25 mouse cellular contexts compared by ENCODE assay signal in genomic region chr6:113373491-113373890, GRCm38 (mm10). TPM values are rescaled to one million over a fixed set of nuclear protein-coding genes. Genes with fewer than 3 reads are reported as not detected.
DNase-seq lines count a peak whose midpoint lies in the region; ATAC-seq and TF ChIP-seq lines count a peak whose summit lies in the region.
"Had no signal": no experiment of that assay in that cellular context is flagged by ENCODE, and none has a peak within 500 bp of the region (broad histone marks: within the 10 kb centered on the region; RNA-seq: fewer than 3 reads in every experiment).

No protein-coding gene starts in this region.

- no peaks in the 10 kb centered on the region for H3K9me3 ChIP-seq in liver, embryonic 13.5 days (replicated peaks)
- H3K9me3 ChIP-seq: forebrain, embryonic 10.5 days; heart, embryonic 12.5 days; hindbrain, embryonic 13.5 days; intestine, embryonic 15.5 days; midbrain, embryonic 10.5 days had no signal

- H3K27me3 ChIP-seq in liver, embryonic 13.5 days, result no peaks in the 10 kb centered on the region
- no peaks in the 10 kb centered on the region for H3K27me3 ChIP-seq in kidney, adult 2 months (replicated peaks; ENCODE audit: control insufficient read depth, insufficient read depth, low read length)
- H3K27me3 ChIP-seq: heart, embryonic 12.5 days; hindbrain, embryonic 13.5 days; intestine, embryonic 15.5 days had no signal

- peak overlapping the region; percentile 51 for H3K4me2 ChIP-seq in liver, embryonic 13.5 days
- H3K4me2 ChIP-seq: heart, embryonic 12.5 days; hindbrain, embryonic 13.5 days; intestine, embryonic 15.5 days had no signal

- TF ChIP-seq POLR2A in kidney, adult 2 months (IDR thresholded peaks at IDR 0.05; ENCODE audit: low read depth, low read length), result no peak

- H3K36me3 ChIP-seq in liver, embryonic 13.5 days, result peaks cover 74% of the 10 kb centered on the region
- no peaks in the 10 kb centered on the region; the same call in none of the 2 replicates for H3K36me3 ChIP-seq in kidney, adult 2 months (ENCODE audit: control insufficient read depth, insufficient read depth, low read length)

- ATAC-seq in liver, embryonic 13.5 days (ENCODE audit: low read depth), result peak; percentile 38
- ATAC-seq: activated CD4-positive, CD25-positive, alpha-beta regulatory T cell, adult 4 months; CD4-positive, CD25-positive, alpha-beta regulatory T cell, adult 4 months; intestine, embryonic 15.5 days had no signal

- TF ChIP-seq CTCF in kidney, adult 2 months (conservative IDR thresholded peaks at IDR 0.05; ENCODE audit: insufficient read depth, insufficient read length, low read depth, low read length), result no peak

- peak overlapping the region; percentile 46 for H3K9ac ChIP-seq in liver, embryonic 13.5 days
- H3K9ac ChIP-seq: heart, embryonic 12.5 days; hindbrain, embryonic 13.5 days; intestine, embryonic 15.5 days had no signal

- H3K4me1 ChIP-seq in liver, embryonic 13.5 days (replicated peaks), result peaks cover 50% of the 10 kb centered on the region
- H3K4me1 ChIP-seq in kidney, adult 2 months (ENCODE audit: control insufficient read depth, insufficient read depth, low read length), result peaks cover 6% of the 10 kb centered on the region; the same call in 1 of the 2 replicates

- DNase-seq in adrenal gland, postnatal 10 days, result peak; percentile 44
- no peak for DNase-seq in adrenal gland, postnatal 25 days
- DNase-seq in ovary, adult 18-20 months (ENCODE audit: low spot score), result peak; percentile 40
- DNase-seq in ovary, postnatal 10 days (ENCODE audit: low spot score), result no peak
- DNase-seq in liver, embryonic 13.5 days, result peak; percentile 65
- DNase-seq in thymus, postnatal 25 days, result peak; percentile 21
- no peak for DNase-seq in retina, postnatal 1 day
- DNase-seq in kidney, adult 2 months, result no peak
- DNase-seq: cerebellum, adult 11 months; cerebellum, postnatal 14 days; embryo, embryonic 11 days; gastrocnemius, adult 2 months; heart, postnatal 14 days; kidney, postnatal 36 days; layer of hippocampus, adult 9-11 months; left cerebral cortex, postnatal 4 days; lung, postnatal 14 days had no signal

- 37% methylated on average over 4 of the region's 4 CpGs for WGBS in liver, embryonic 13.5 days (ENCODE audit: insufficient replicate concordance)
- WGBS in kidney, adult 2 months, result 92% methylated on average over 4 of the region's 4 CpGs

- peak overlapping the region; percentile 83 for H3K27ac ChIP-seq in liver, embryonic 13.5 days
- no peak overlapping the region for H3K27ac ChIP-seq in kidney, adult 2 months (ENCODE audit: insufficient read depth, low read depth, low read length)
- H3K27ac ChIP-seq: forebrain, embryonic 10.5 days; gastrocnemius, adult 2 months; hindbrain, embryonic 13.5 days; intestine, embryonic 15.5 days; left cerebral cortex, adult 2 months; midbrain, embryonic 10.5 days had no signal

- H3K4me3 ChIP-seq in liver, embryonic 13.5 days (replicated peaks), result peak overlapping the region; percentile 16
- H3K4me3 ChIP-seq in kidney, adult 2 months (ENCODE audit: insufficient read depth, low read depth, low read length), result no peak overlapping the region
- H3K4me3 ChIP-seq: forebrain, embryonic 10.5 days; gastrocnemius, adult 2 months; heart, embryonic 12.5 days; hindbrain, embryonic 13.5 days; intestine, embryonic 15.5 days; left cerebral cortex, adult 2 months; midbrain, embryonic 10.5 days had no signal

RNA-seq across cellular contexts. Expression of gene Tada3, which starts 4.2 kb away (rescaled TPM):
- total RNA-seq in adrenal gland, postnatal 10 days (2021), result 10 to 100 TPM; 30.5 to 37.1 TPM
- total RNA-seq in adrenal gland, postnatal 25 days (2021), result 51.4 and 54.5 TPM in 2 replicates
- 22.6 TPM in 2 replicates for polyA plus RNA-seq in liver, embryonic 13.5 days (2015; fragmentation: Nextera tagmentation; extraction: Ambion mirVana)
- polyA plus RNA-seq in kidney, adult 2 months (2012; rRNA removed), result 23.5 and 24.3 TPM in 2 replicates

RNA-seq across cellular contexts. Expression of gene Arpc4, which starts 4.4 kb away (rescaled TPM):
- 100 to 1,000 TPM; 181 to 183 TPM for total RNA-seq in adrenal gland, postnatal 10 days (2021)
- 143 and 191 TPM in 2 replicates for total RNA-seq in adrenal gland, postnatal 25 days (2021)
- polyA plus RNA-seq in liver, embryonic 13.5 days (2015; fragmentation: Nextera tagmentation; extraction: Ambion mirVana), result 262 and 272 TPM in 2 replicates
- 73.8 and 79.1 TPM in 2 replicates for polyA plus RNA-seq in kidney, adult 2 months (2012; rRNA removed)

RNA-seq across cellular contexts. Expression of gene Ttll3, which starts 15.6 kb away (rescaled TPM):
- total RNA-seq in adrenal gland, postnatal 10 days (2021), result 1 to 10 TPM; 1.8 to 4.3 TPM
- total RNA-seq in adrenal gland, postnatal 25 days (2021), result 3.9 and 4.5 TPM in 2 replicates
- 0.62 and 0.85 TPM in 2 replicates for polyA plus RNA-seq in liver, embryonic 13.5 days (2015; fragmentation: Nextera tagmentation; extraction: Ambion mirVana)
- 5.9 and 6.4 TPM in 2 replicates for polyA plus RNA-seq in kidney, adult 2 months (2012; rRNA removed)

RNA-seq across cellular contexts. Expression of gene Camk1, which starts 29.7 kb away (rescaled TPM):
- total RNA-seq in adrenal gland, postnatal 10 days (2021), result 10 to 100 TPM; 47.1 to 50.3 TPM
- total RNA-seq in adrenal gland, postnatal 25 days (2021), result 45.3 and 62.0 TPM in 2 replicates
- 19.9 and 22.6 TPM in 2 replicates for polyA plus RNA-seq in liver, embryonic 13.5 days (2015; fragmentation: Nextera tagmentation; extraction: Ambion mirVana)
- polyA plus RNA-seq in kidney, adult 2 months (2012; rRNA removed), result 57.8 and 63.2 TPM in 2 replicates

RNA-seq across cellular contexts. Expression of gene Rpusd3, which starts 45.6 kb away (rescaled TPM):
- total RNA-seq in adrenal gland, postnatal 10 days (2021), result 10 to 100 TPM; 16.4 to 24.4 TPM
- 7.6 and 8.1 TPM in 2 replicates for total RNA-seq in adrenal gland, postnatal 25 days (2021)
- polyA plus RNA-seq in liver, embryonic 13.5 days (2015; fragmentation: Nextera tagmentation; extraction: Ambion mirVana), result 13.4 and 19.2 TPM in 2 replicates
- polyA plus RNA-seq in kidney, adult 2 months (2012; rRNA removed), result 159 and 197 TPM in 2 replicates

Comparison
In these comparisons a context has a peak if more than half of its experiments do, and no peak if none do; other contexts are left out.
1. DNase-seq: peak in adrenal gland, postnatal 10 days (single experiment), ovary, adult 18-20 months (single experiment), liver, embryonic 13.5 days (single experiment) and thymus, postnatal 25 days (single experiment); none in adrenal gland, postnatal 25 days (single experiment), ovary, postnatal 10 days (single experiment), retina, postnatal 1 day (single experiment) and kidney, adult 2 months (single experiment).